Mouse (Mus musculus) midbrain, embryonic 16.5 days (tissue): ENCODE measurements around the gene Gm21760. TPM values are rescaled to one million over a fixed set of nuclear protein-coding genes. Genes with fewer than 3 reads are reported as not detected.
"Not testable (repeated sequence)": the region's sequence is repeated elsewhere in the genome, so short reads cannot be mapped to it uniquely, and the experiment has no call there.

Experiments used
- ATAC-seq: fragments of 200-750 bp; cut with Nextera tagmentation; 2 replicates; pipeline ENCODE4 v1.8.0; 2017; ENCODE audit warnings: moderate TSS enrichment
- H3K27ac ChIP-seq: fragments of 300-500 bp; sonication (generic); 2 replicates; pipeline ENCODE4 v1.5.1; 2014; ENCODE audit warnings: mild to moderate bottlenecking, low read length, mixed read lengths
- H3K27me3 ChIP-seq: fragments of 300-500 bp; sonication (generic); 2 replicates; pipeline ENCODE4 v1.6.1; 2014; ENCODE audit warnings: low read depth, low read length, mixed read lengths; ENCODE audit not compliant: control insufficient read depth, insufficient read depth
- H3K36me3 ChIP-seq: fragments of 300-500 bp; sonication (generic); 2 replicates; pipeline ENCODE4 v1.6.1; 2014; ENCODE audit warnings: mild to moderate bottlenecking, low read length, moderate library complexity, mixed read lengths; ENCODE audit not compliant: control insufficient read depth, insufficient read depth
- H3K4me1 ChIP-seq: fragments of 300-500 bp; sonication (generic); 2 replicates; pipeline ENCODE4 v1.6.1; 2014; ENCODE audit warnings: mild to moderate bottlenecking, low read length, mixed read lengths; ENCODE audit not compliant: control insufficient read depth, insufficient read depth
- H3K4me2 ChIP-seq: fragments of 300-500 bp; sonication (generic); 2 replicates; pipeline ENCODE4 v1.6.1; 2014; ENCODE audit warnings: mild to moderate bottlenecking, low read length, mixed read lengths
- H3K4me3 ChIP-seq: fragments of 300-500 bp; sonication (generic); 2 replicates; pipeline ENCODE4 v1.5.1; 2014; ENCODE audit warnings: low read depth, mild to moderate bottlenecking, low read length, moderate library complexity, mixed read lengths
- H3K9ac ChIP-seq: fragments of 300-500 bp; sonication (generic); 2 replicates; pipeline ENCODE4 v1.6.1; 2014; ENCODE audit warnings: low read depth, low read length, mixed read lengths
- H3K9me3 ChIP-seq: fragments of 300-500 bp; sonication (generic); replicated peaks from 2 replicates; pipeline ENCODE4 v1.6.1; 2014; ENCODE audit warnings: mild to moderate bottlenecking, low read length, mixed read lengths; ENCODE audit not compliant: control insufficient read depth, poor library complexity, severe bottlenecking
- WGBS: fragments of 180-500 bp; shearing (Covaris S2); extraction: QIAGEN DNeasy Blood & Tissue Kit; methylation state at CpG from one replicate; pipeline ENCODE4 v1.1.7; 2014; 5-methylcytosine and 5-hydroxymethylcytosine counted together
- polyA plus RNA-seq: library from polyadenylated mRNA; unstranded; fragments of >200 nt; fragmentation: Nextera tagmentation; extraction: Ambion mirVana; gene quantifications from 2 replicates; pipeline ENCODE4 v1.2.1, GENCODE M21; 2015

Gm21760 gene
- not detected in 2 replicates for polyA plus RNA-seq

DNA sequence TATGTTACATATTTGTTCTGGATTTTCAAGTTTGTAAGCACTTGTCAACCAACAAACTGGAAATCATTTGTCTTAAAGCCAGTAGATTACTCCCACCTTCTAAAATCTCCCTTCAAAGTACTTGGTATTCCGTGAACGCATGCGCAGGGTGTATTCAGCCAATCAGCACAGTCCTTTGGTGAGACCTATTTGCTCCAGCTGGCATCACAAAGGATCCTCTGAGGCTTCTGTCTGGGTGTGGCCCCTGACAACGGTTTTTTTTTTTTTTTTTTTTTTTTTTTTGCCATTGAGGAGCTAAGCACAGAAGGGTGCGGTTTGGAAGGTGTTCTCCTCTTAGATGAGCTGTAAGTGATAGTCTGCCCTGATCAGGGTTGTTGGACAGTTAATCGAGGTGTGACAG, at the start of gene Gm21760:
Gene Gm21760, plus strand, starts transcription at position 301 of the 400 bp plus-strand sequence.
- not testable (repeated sequence) for H3K9me3 ChIP-seq, H3K4me3 ChIP-seq, H3K27me3 ChIP-seq, ATAC-seq, H3K9ac ChIP-seq, H3K4me1 ChIP-seq, H3K4me2 ChIP-seq, H3K27ac ChIP-seq, H3K36me3 ChIP-seq
- WGBS, result no CpG with 5 or more reads among the region's 6 CpGs
